Mouse (Mus musculus): Measurements from ENCODE around the gene Cul4a.

Cul4a gene

GRCm38 (mm10) chr8:13139641-13140182 is 34.3 kb downstream of the Cul4a start:
- no peak for DNase-seq

- DNase-seq, result no peak
These were observed 36.3 kb downstream of the Cul4a start for GRCm38 (mm10) chr8:13141681-13142080.

- DNase-seq, result no peak
These were observed 43.1 kb downstream of the Cul4a start for GRCm38 (mm10) chr8:13148476-13148875.

- DNase-seq, result no peak
These were observed 43.9 kb downstream of the Cul4a start for GRCm38 (mm10) chr8:13149287-13149686.

- DNase-seq, result no peak
These were observed 44.4 kb downstream of the Cul4a start for GRCm38 (mm10) chr8:13149866-13150265.

- no peak for DNase-seq
These were observed 45.5 kb downstream of the Cul4a start for GRCm38 (mm10) chr8:13150929-13151328.

GRCm38 (mm10) chr8:13154099-13154498 is 48.7 kb downstream of the Cul4a start:
- no peak for DNase-seq

GRCm38 (mm10) chr8:13155358-13155757 is 49.9 kb downstream of the Cul4a start:
- no peak for DNase-seq

- DNase-seq, result no peak
These were observed 51.1 kb downstream of the Cul4a start for GRCm38 (mm10) chr8:13156327-13157097.

GRCm38 (mm10) chr8:13158718-13159376 is 53.4 kb downstream of the Cul4a start, which contains the start of gene Lamp1:
Gene Lamp1 (plus strand): TSS chr8:13159161.
- peak; percentile 98 for DNase-seq

- no peak for DNase-seq
These were observed 54.0 kb downstream of the Cul4a start for GRCm38 (mm10) chr8:13159377-13159881.

- no peak for DNase-seq
These were observed 55.3 kb downstream of the Cul4a start for GRCm38 (mm10) chr8:13160691-13161090.

GRCm38 (mm10) chr8:13162098-13162497 is 56.7 kb downstream of the Cul4a start:
- DNase-seq, result no peak

- no peak for DNase-seq
These were observed 58.1 kb downstream of the Cul4a start for GRCm38 (mm10) chr8:13163563-13163962.

GRCm38 (mm10) chr8:13164361-13164760 is 58.9 kb downstream of the Cul4a start:
- no peak for DNase-seq

- DNase-seq, result no peak
These were observed 65.1 kb downstream of the Cul4a start for GRCm38 (mm10) chr8:13170510-13170909.

- no peak for DNase-seq
These were observed 68.9 kb downstream of the Cul4a start for GRCm38 (mm10) chr8:13174305-13174704.

GRCm38 (mm10) chr8:13174811-13175210 is 69.4 kb downstream of the Cul4a start:
- DNase-seq, result no peak

GRCm38 (mm10) chr8:13175650-13176049 is 70.2 kb downstream of the Cul4a start:
- no peak for DNase-seq

GRCm38 (mm10) chr8:13177173-13177852 is 71.9 kb downstream of the Cul4a start:
- no peak for DNase-seq

GRCm38 (mm10) chr8:13178137-13178536 is 72.7 kb downstream of the Cul4a start:
- DNase-seq, result no peak

- DNase-seq, result no peak
These were observed 74.1 kb downstream of the Cul4a start for GRCm38 (mm10) chr8:13179482-13179881.

- no peak for DNase-seq
These were observed 74.5 kb downstream of the Cul4a start for GRCm38 (mm10) chr8:13179948-13180347.
